8 mouse cellular contexts compared by ENCODE assay signal in the genomic region with DNA sequence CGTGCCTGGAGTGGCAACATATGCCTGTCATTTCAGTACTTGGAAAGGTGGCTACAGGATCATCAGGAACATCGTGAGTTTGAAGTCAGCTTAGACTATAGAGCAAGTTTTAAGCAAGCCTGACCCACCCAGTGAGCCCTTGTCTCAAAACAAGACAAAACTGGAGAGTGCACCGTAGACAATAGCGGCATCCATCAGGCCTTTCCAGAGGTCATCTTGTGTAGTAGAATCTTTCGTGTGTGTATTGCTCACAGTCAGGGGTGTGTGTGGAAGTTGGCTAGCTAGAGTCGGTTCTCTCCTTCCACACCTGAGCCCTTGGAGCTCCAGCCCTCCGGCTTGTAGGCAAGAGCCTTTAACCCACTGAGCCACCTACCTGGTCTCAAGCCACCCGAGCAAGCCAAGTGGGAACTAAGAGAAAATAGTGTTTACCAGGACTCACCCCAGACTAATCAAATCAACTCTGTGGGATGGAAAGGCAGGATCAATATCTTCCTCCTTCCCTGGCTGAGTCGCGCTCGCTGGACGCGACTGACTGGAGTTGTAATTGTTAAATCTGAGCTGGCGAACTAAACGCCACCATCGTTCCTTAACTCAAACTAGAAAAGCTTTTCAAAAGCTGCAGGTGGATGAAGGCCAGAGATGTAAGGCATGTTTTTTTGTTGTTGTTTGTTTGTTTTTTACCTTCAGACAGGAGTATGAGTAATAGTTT. TPM values are rescaled to one million over a fixed set of nuclear protein-coding genes. Genes with fewer than 3 reads are reported as not detected.
DNase-seq lines count a peak whose midpoint lies in the region; ATAC-seq and TF ChIP-seq lines count a peak whose summit lies in the region.

No protein-coding gene starts in this region.

- no peaks in the 10 kb centered on the region for H3K36me3 ChIP-seq in kidney, postnatal 0 days (ENCODE audit: insufficient read depth, low read length)
- H3K36me3 ChIP-seq in embryonic facial prominence, embryonic 12.5 days: no peaks in the 10 kb centered on the region
- no peaks in the 10 kb centered on the region for H3K36me3 ChIP-seq in intestine, embryonic 16.5 days (ENCODE audit: control insufficient read depth, insufficient read depth, low read length)
- H3K36me3 ChIP-seq in midbrain, embryonic 16.5 days (ENCODE audit: control insufficient read depth, insufficient read depth, low read length): no peaks in the 10 kb centered on the region

- TF ChIP-seq CTCF in kidney, postnatal 0 days (IDR thresholded peaks at IDR 0.05; ENCODE audit: low read depth): no peak

- peak overlapping the region; percentile 68 for H3K4me2 ChIP-seq in kidney, postnatal 0 days (ENCODE audit: low read length)
- H3K4me2 ChIP-seq in embryonic facial prominence, embryonic 12.5 days (replicated peaks): peak overlapping the region; percentile 59
- H3K4me2 ChIP-seq in intestine, embryonic 16.5 days (ENCODE audit: low read depth, low read length): peak overlapping the region; percentile 65
- peak overlapping the region; percentile 69 for H3K4me2 ChIP-seq in midbrain, embryonic 16.5 days (ENCODE audit: low read length)

- H3K4me3 ChIP-seq in kidney, postnatal 0 days (replicated peaks; ENCODE audit: low read depth, low read length): peak overlapping the region; percentile 39
- H3K4me3 ChIP-seq in embryonic facial prominence, embryonic 12.5 days: peak overlapping the region; percentile 41
- peak overlapping the region; percentile 44 for H3K4me3 ChIP-seq in intestine, embryonic 16.5 days (ENCODE audit: low read length)
- peak overlapping the region; percentile 38 for H3K4me3 ChIP-seq in midbrain, embryonic 16.5 days (ENCODE audit: low read depth, low read length)

- H3K9me3 ChIP-seq in kidney, postnatal 0 days (replicated peaks; ENCODE audit: low read length): no peaks in the 10 kb centered on the region
- no peaks in the 10 kb centered on the region for H3K9me3 ChIP-seq in embryonic facial prominence, embryonic 12.5 days
- no peaks in the 10 kb centered on the region for H3K9me3 ChIP-seq in intestine, embryonic 16.5 days (ENCODE audit: control insufficient read depth, low read length)
- H3K9me3 ChIP-seq in midbrain, embryonic 16.5 days (replicated peaks; ENCODE audit: control insufficient read depth, low read length, poor library complexity, severe bottlenecking): no peaks in the 10 kb centered on the region

- no peak for DNase-seq in kidney, postnatal 0 days (ENCODE audit: low spot score)
- no peak for DNase-seq in kidney, adult 11 months
- DNase-seq in ovary, adult 18-20 months (ENCODE audit: low spot score): no peak
- DNase-seq in thymus, postnatal 10 days (ENCODE audit: low spot score in 2 of 2): no peak
- DNase-seq in adrenal gland, postnatal 14 days: no peak

- no peaks in the 10 kb centered on the region; the same call in 1 of the 2 replicates for H3K4me1 ChIP-seq in kidney, postnatal 0 days (replicated peaks; ENCODE audit: insufficient read depth, low read length)
- H3K4me1 ChIP-seq in embryonic facial prominence, embryonic 12.5 days: peaks cover 6% of the 10 kb centered on the region; the same call in 1 of the 2 replicates
- peaks cover 11% of the 10 kb centered on the region for H3K4me1 ChIP-seq in intestine, embryonic 16.5 days (ENCODE audit: control insufficient read depth, insufficient read depth, low read length)
- H3K4me1 ChIP-seq in midbrain, embryonic 16.5 days (ENCODE audit: control insufficient read depth, insufficient read depth, low read length): peaks cover 14% of the 10 kb centered on the region

- peak overlapping the region; percentile 51; the same call in 1 of the 2 replicates for H3K9ac ChIP-seq in kidney, postnatal 0 days (ENCODE audit: low read depth, low read length)
- no peak overlapping the region for H3K9ac ChIP-seq in embryonic facial prominence, embryonic 12.5 days
- peak overlapping the region; percentile 60 for H3K9ac ChIP-seq in intestine, embryonic 16.5 days (ENCODE audit: low read depth, low read length)
- peak overlapping the region; percentile 38 for H3K9ac ChIP-seq in midbrain, embryonic 16.5 days (ENCODE audit: low read depth, low read length)

- H3K27me3 ChIP-seq in kidney, postnatal 0 days (ENCODE audit: insufficient read depth, low read length): no peaks in the 10 kb centered on the region
- no peaks in the 10 kb centered on the region for H3K27me3 ChIP-seq in embryonic facial prominence, embryonic 12.5 days
- no peaks in the 10 kb centered on the region for H3K27me3 ChIP-seq in intestine, embryonic 16.5 days (replicated peaks; ENCODE audit: control insufficient read depth, insufficient read depth, low read length)
- H3K27me3 ChIP-seq in midbrain, embryonic 16.5 days (ENCODE audit: control insufficient read depth, insufficient read depth, low read depth, low read length): no peaks in the 10 kb centered on the region

- peak overlapping the region; percentile 73 for H3K27ac ChIP-seq in kidney, postnatal 0 days
- H3K27ac ChIP-seq in embryonic facial prominence, embryonic 12.5 days: no peak overlapping the region
- H3K27ac ChIP-seq in intestine, embryonic 16.5 days (ENCODE audit: low read length): peak overlapping the region; percentile 91
- no peak overlapping the region for H3K27ac ChIP-seq in midbrain, embryonic 16.5 days (ENCODE audit: low read length)

- WGBS in kidney, postnatal 0 days: 21% methylated on average over 16 of the region's 16 CpGs
- 19% methylated on average over 16 of the region's 16 CpGs for WGBS in embryonic facial prominence, embryonic 12.5 days
- 18% methylated on average over 16 of the region's 16 CpGs for WGBS in intestine, embryonic 16.5 days
- 11% methylated on average over 16 of the region's 16 CpGs for WGBS in midbrain, embryonic 16.5 days

- ATAC-seq in kidney, postnatal 0 days (replicated peaks; ENCODE audit: low FRiP score, low read depth): peak; percentile 57; the same call in 1 of the 2 replicates
- 0 out of 2 replicates have a peak, but pooled peaks have one; percentile 12 for ATAC-seq in embryonic facial prominence, embryonic 12.5 days (ENCODE audit: insufficient number of reproducible peaks, insufficient read depth, low FRiP score, low TSS enrichment)
- ATAC-seq in intestine, embryonic 16.5 days: 0 out of 2 replicates have a peak, but pooled peaks have one; percentile 1
- ATAC-seq in midbrain, embryonic 16.5 days: peak; percentile 28; the same call in 1 of the 2 replicates

RNA-seq across cellular contexts. Expression of a gene that starts 36.7 kb away (rescaled TPM):
- 33.2 and 34.9 TPM in 2 replicates for polyA plus RNA-seq in kidney, postnatal 0 days (2015; fragmentation: Nextera tagmentation; extraction: Ambion mirVana)
- polyA plus RNA-seq in embryonic facial prominence, embryonic 12.5 days (2016; fragmentation: Nextera tagmentation; extraction: Ambion mirVana): 34.9 and 37.7 TPM in 2 replicates
- polyA plus RNA-seq in intestine, embryonic 16.5 days (2015; fragmentation: Nextera tagmentation; extraction: Ambion mirVana): 51.4 and 61.1 TPM in 2 replicates
- polyA plus RNA-seq in midbrain, embryonic 16.5 days (2015; fragmentation: Nextera tagmentation; extraction: Ambion mirVana): 205 TPM in 2 replicates
- total RNA-seq in adrenal gland, postnatal 14 days (2021): 14.6 and 17.2 TPM in 2 replicates

Comparison
In these comparisons a context has a peak if more than half of its experiments do, and no peak if none do; other contexts are left out.
1. ATAC-seq: peak in every context shown above with its lines; median percentile 57 in kidney, postnatal 0 days; 28 in midbrain, embryonic 16.5 days; 12 in embryonic facial prominence, embryonic 12.5 days; 1 in intestine, embryonic 16.5 days.
2. H3K27ac ChIP-seq: peak in kidney, postnatal 0 days (single experiment) and intestine, embryonic 16.5 days (single experiment); none in embryonic facial prominence, embryonic 12.5 days (single experiment) and midbrain, embryonic 16.5 days (single experiment).
3. Peak in every context shown above with its lines, with median percentiles within 50 percentile points of each other: H3K4me2 ChIP-seq and H3K4me3 ChIP-seq.